Mouse (Mus musculus) bone marrow macrophage, adult 2 months (primary cell): ENCODE data around the gene Bag2. TPM values are rescaled to one million over a fixed set of nuclear protein-coding genes. Genes with fewer than 3 reads are reported as not detected.
A peak's percentile ranks its signal among the peaks of the same experiment; 100 is the strongest.

Source experiments
- H3K27ac ChIP-seq: 2 replicates; pipeline ENCODE4 v1.5.1; 2012; ENCODE audit warnings: low read depth, low read length; ENCODE audit not compliant: insufficient read depth
- H3K4me1 ChIP-seq: 2 replicates; pipeline ENCODE4 v1.6.1; 2012; ENCODE audit warnings: low read length; ENCODE audit not compliant: control insufficient read depth, insufficient read depth
- H3K4me3 ChIP-seq: 2 replicates; pipeline ENCODE4 v1.5.1; 2012; ENCODE audit warnings: mild to moderate bottlenecking, low read length, moderate library complexity; ENCODE audit not compliant: insufficient read depth
- CTCF ChIP-seq: IDR thresholded peaks from 2 replicates; pipeline ENCODE4 v1.5.1; 2012; ENCODE audit warnings: low read depth, mild to moderate bottlenecking, low read length, moderate library complexity
- POLR2A ChIP-seq: IDR thresholded peaks from 2 replicates; pipeline ENCODE4 v1.6.1; 2012; ENCODE audit warnings: mild to moderate bottlenecking, low read depth, low read length, borderline replicate concordance
- polyA plus RNA-seq: library from polyadenylated mRNA; stranded (reverse); fragments of >200 nt; gene quantifications from 2 replicates; pipeline ENCODE4 v1.2.4, GENCODE M21; 2012; ENCODE audit not compliant: missing spikeins, insufficient read depth, insufficient read length

Gene Bag2
- polyA plus RNA-seq, 1 experiment = 1.1 TPM

DNA sequence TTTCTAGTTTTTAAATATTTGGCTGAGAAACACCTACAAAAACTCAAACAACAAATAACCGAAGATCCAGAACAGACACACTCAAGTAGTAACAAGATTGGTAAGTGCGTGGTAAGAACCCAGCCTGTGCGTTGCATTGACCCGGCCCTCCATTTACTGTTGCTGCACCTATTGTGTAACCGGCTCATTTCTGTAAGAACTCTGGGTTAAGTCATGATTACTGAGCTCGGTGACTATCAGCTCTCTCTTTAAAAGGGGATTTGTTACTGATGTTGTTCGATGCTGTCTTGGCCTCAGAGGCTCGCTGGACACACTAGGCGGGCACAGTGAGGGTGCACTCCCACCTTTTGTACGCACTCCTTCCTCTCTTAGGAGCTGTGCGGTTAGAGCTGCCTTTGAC, 19.3 kb downstream of the Bag2 start:
- Histone ChIP-seq H3K4me1 (peaks cover 7% of the 10 kb centered on the region), H3K4me3 (no peak overlapping the region), H3K27ac (no peak overlapping the region)
- TF ChIP-seq POLR2A = no peak
- TF ChIP-seq CTCF = no peak

DNA sequence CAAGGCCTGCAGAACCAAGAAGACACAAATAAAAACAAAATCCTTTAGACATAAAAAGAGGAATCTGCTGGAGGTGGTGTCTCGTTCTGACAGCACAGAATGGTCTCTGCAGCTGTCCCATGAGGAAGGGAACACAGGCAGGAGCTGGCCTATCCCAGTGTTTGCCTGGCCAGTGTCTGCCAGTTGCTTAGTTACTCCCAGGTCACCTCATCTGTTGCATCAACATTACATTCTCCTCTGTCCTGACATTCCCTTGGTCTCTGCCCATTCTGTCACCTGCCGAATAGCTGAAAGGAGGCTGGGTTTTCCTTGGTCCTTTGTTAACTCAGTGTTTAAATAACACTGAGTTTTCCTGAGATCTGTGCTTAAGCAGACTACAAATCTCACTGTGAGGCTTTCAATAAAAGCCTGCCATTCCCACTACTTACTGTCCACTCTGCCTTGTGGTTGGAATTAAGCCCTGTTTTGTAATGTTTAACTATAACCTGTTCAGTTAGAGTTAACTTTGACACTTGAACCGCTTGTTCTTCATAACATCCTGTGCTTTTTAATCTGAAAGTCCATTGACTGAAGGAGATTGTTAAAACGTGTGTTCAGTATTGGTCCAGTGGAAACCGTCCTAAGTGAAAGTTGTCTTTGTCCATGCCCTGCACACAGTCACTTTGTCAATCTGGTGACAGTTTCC, 23.5 kb downstream of the Bag2 start:
- Histone ChIP-seq H3K4me1 (peaks cover 13% of the 10 kb centered on the region), H3K4me3 (no peak overlapping the region), H3K27ac (no peak overlapping the region)
- no peak for TF ChIP-seq POLR2A
- TF ChIP-seq CTCF = no peak

- no peak for TF ChIP-seq CTCF
- no peak for TF ChIP-seq POLR2A
- H3K4me1 ChIP-seq = peaks cover 13% of the 10 kb centered on the region
- no peak overlapping the region for H3K27ac ChIP-seq
- H3K4me3 ChIP-seq = no peak overlapping the region
These were observed 24.6 kb downstream of the Bag2 start for GRCm38 (mm10) chr1:33733044-33733443.

- Histone ChIP-seq H3K4me3 (no peak overlapping the region), H3K4me1 (peaks cover 4% of the 10 kb centered on the region), H3K27ac (no peak overlapping the region)
- TF ChIP-seq CTCF (no peak), POLR2A (no peak)
These were observed 32.5 kb downstream of the Bag2 start for GRCm38 (mm10) chr1:33725086-33725485.

- Histone ChIP-seq H3K4me1 (peaks cover 4% of the 10 kb centered on the region), H3K4me3 (no peak overlapping the region), H3K27ac (no peak overlapping the region)
- TF ChIP-seq CTCF (no peak), POLR2A (no peak)
These were observed 33.1 kb downstream of the Bag2 start for GRCm38 (mm10) chr1:33724516-33724915.

- Histone ChIP-seq H3K4me1 (peaks cover 4% of the 10 kb centered on the region), H3K4me3 (no peak overlapping the region), H3K27ac (no peak overlapping the region)
- TF ChIP-seq POLR2A (no peak), CTCF (no peak)
These were observed 36.6 kb downstream of the Bag2 start for GRCm38 (mm10) chr1:33721020-33721419.

DNA sequence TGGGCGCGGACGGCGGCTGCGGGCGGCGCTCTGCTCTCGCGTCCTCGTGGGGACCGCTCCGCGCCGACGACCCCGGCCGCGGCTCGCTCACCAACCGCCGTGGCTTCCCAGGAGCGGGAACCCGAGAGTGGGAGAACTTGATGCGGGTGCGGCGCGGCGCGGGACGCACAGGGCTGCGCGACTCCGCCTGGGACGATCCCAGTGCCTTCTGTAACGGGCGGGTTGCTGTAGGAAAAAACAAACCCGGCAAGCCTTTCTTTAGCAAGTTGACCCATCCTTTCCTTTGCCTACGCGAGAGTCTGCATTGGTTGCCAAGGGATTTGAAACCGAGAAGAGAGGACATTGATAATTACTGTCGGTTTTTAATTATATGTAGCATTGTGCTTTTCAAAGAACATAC, 37.4 kb downstream of the Bag2 start:
- Histone ChIP-seq H3K4me3 (peak overlapping the region; percentile 90), H3K4me1 (peaks cover 4% of the 10 kb centered on the region), H3K27ac (peak overlapping the region; percentile 57)
- TF ChIP-seq POLR2A (no peak), CTCF (no peak)

- peaks cover 4% of the 10 kb centered on the region for H3K4me1 ChIP-seq
- H3K4me3 ChIP-seq = peak within 1 kb of the TSS; percentile 90
- TF ChIP-seq POLR2A (peak; percentile 13; the same call in 1 of the 2 replicates), CTCF (no peak)
- peak within 1 kb of the TSS; percentile 57 for H3K27ac ChIP-seq
These were observed 37.8 kb downstream of the Bag2 start, which contains the start of gene Rab23 for GRCm38 (mm10) chr1:33719733-33720225. Gene Rab23, plus strand, starts transcription at chr1:33719887.

DNA sequence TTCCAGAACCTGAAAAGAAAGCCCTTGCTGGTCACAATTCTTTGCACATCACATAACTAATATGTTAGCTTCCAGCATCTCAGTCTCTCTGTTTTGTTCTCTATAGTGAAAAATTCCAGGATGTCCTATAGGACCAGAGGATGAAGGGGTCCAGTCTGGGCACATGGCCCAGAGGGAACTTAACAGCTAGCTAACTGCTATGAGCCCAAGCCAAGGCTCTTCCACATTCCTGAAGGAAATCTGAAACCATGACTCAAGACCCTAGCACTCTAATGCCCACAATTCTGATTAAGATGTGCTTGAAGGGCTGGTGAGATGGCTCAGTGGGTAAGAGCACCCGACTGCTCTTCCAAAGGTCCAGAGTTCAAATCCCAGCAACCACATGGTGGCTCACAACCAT, 40.0 kb downstream of the Bag2 start:
- no peak for TF ChIP-seq POLR2A
- TF ChIP-seq CTCF = no peak
- H3K4me1 ChIP-seq = peaks cover 4% of the 10 kb centered on the region
- no peak overlapping the region for H3K27ac ChIP-seq
- no peak overlapping the region for H3K4me3 ChIP-seq

- Histone ChIP-seq H3K4me1 (no peaks in the 10 kb centered on the region), H3K27ac (no peak overlapping the region), H3K4me3 (no peak overlapping the region)
- TF ChIP-seq CTCF (no peak), POLR2A (no peak)
These were observed 42.8 kb downstream of the Bag2 start for GRCm38 (mm10) chr1:33714796-33715195.

DNA sequence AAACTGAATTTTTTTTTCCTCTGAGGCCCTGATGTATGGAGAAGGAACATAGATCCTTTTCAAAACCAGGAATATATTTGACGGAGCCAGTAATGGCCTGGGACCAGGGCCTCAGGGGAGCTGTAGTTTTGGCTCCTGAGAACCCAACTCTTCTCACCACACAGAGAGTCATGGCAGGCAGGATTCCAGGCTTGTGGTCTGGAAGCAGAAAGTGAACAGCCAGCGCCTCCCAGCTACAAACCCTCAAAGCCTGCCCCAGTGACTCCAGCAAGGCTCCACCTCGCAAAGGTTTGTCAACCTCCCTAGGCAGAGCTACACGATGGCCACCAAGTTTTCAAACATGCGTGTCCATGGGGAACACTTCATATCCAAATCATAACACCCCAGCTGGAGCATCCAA, 45.6 kb downstream of the Bag2 start:
- TF ChIP-seq CTCF (no peak), POLR2A (no peak)
- Histone ChIP-seq H3K4me1 (no peaks in the 10 kb centered on the region), H3K4me3 (no peak overlapping the region), H3K27ac (no peak overlapping the region)
